Mouse (Mus musculus): ENCODE measurements around the gene Asf1a. TPM values are rescaled to one million over a fixed set of nuclear protein-coding genes. Genes with fewer than 3 reads are reported as not detected.

Asf1a gene
- polyA plus RNA-seq, 1 experiment from 2014 or later, result 88.2 TPM

Other genes with a start within 250 kb of the Asf1a start
- 5.2 and 6.3 TPM in 2 replicates for gene Cep85l, start 216.8 kb upstream of the Asf1a start, polyA plus RNA-seq (2015; fragmentation: Nextera tagmentation; extraction: Ambion mirVana)
- gene Mcm9, start 33.7 kb downstream of the Asf1a start, polyA plus RNA-seq (2015; fragmentation: Nextera tagmentation; extraction: Ambion mirVana), result 6.4 and 9.1 TPM in 2 replicates
- 11.5 and 12.2 TPM in 2 replicates for gene Fam184a, start 154.4 kb downstream of the Asf1a start, polyA plus RNA-seq (2015; fragmentation: Nextera tagmentation; extraction: Ambion mirVana)